Mouse (Mus musculus) neural tube, embryonic 15.5 days (tissue): ENCODE results near the gene Fuom. TPM values are rescaled to one million over a fixed set of nuclear protein-coding genes. Genes with fewer than 3 reads are reported as not detected.
A peak's percentile ranks its signal among the peaks of the same experiment; 100 is the strongest.

Experiments used
- ATAC-seq: fragments of 200-750 bp; cut with Nextera tagmentation; 2 replicates; pipeline ENCODE4 v1.8.0; 2017; ENCODE audit warnings: mild to moderate bottlenecking, moderate TSS enrichment, moderate library complexity; ENCODE audit not compliant: low FRiP score
- H3K27ac ChIP-seq: fragments of 300-500 bp; sonication (generic); replicated peaks from 2 replicates; pipeline ENCODE4 v1.5.1; 2015; ENCODE audit warnings: mild to moderate bottlenecking, inconsistent platforms
- H3K27me3 ChIP-seq: fragments of 300-500 bp; sonication (generic); replicated peaks from 2 replicates; pipeline ENCODE4 v1.6.1; 2015; ENCODE audit warnings: inconsistent platforms
- H3K36me3 ChIP-seq: fragments of 300-500 bp; sonication (generic); 2 replicates; pipeline ENCODE4 v1.6.1; 2015; ENCODE audit warnings: inconsistent platforms
- H3K4me1 ChIP-seq: fragments of 300-500 bp; sonication (generic); 2 replicates; pipeline ENCODE4 v1.6.1; 2015; ENCODE audit warnings: inconsistent platforms
- H3K4me2 ChIP-seq: fragments of 300-500 bp; sonication (generic); 2 replicates; pipeline ENCODE4 v1.6.1; 2015; ENCODE audit warnings: inconsistent platforms, mild to moderate bottlenecking, moderate library complexity
- H3K4me3 ChIP-seq: fragments of 300-500 bp; sonication (generic); replicated peaks from 2 replicates; pipeline ENCODE4 v1.5.1; 2015; ENCODE audit warnings: mild to moderate bottlenecking, inconsistent platforms
- H3K9ac ChIP-seq: fragments of 300-500 bp; sonication (generic); replicated peaks from 2 replicates; pipeline ENCODE4 v1.6.1; 2015; ENCODE audit warnings: mild to moderate bottlenecking, inconsistent platforms
- H3K9me3 ChIP-seq: fragments of 300-500 bp; sonication (generic); replicated peaks from 2 replicates; pipeline ENCODE4 v1.6.1; 2016; ENCODE audit warnings: inconsistent platforms
- WGBS: fragments of 180-500 bp; shearing (Covaris S2); methylation state at CpG from one replicate; pipeline ENCODE4 v1.1.7; 2015; ENCODE audit warnings: mixed read lengths; 5-methylcytosine and 5-hydroxymethylcytosine counted together
- polyA plus RNA-seq: library from polyadenylated mRNA; unstranded; fragments of >200 nt; fragmentation: Nextera tagmentation; extraction: Ambion mirVana; gene quantifications from 2 replicates; pipeline ENCODE4 v1.2.1, GENCODE M21; 2015

Gene Fuom
- polyA plus RNA-seq, 1 experiment from 2014 or later, result 51.2 TPM

DNA sequence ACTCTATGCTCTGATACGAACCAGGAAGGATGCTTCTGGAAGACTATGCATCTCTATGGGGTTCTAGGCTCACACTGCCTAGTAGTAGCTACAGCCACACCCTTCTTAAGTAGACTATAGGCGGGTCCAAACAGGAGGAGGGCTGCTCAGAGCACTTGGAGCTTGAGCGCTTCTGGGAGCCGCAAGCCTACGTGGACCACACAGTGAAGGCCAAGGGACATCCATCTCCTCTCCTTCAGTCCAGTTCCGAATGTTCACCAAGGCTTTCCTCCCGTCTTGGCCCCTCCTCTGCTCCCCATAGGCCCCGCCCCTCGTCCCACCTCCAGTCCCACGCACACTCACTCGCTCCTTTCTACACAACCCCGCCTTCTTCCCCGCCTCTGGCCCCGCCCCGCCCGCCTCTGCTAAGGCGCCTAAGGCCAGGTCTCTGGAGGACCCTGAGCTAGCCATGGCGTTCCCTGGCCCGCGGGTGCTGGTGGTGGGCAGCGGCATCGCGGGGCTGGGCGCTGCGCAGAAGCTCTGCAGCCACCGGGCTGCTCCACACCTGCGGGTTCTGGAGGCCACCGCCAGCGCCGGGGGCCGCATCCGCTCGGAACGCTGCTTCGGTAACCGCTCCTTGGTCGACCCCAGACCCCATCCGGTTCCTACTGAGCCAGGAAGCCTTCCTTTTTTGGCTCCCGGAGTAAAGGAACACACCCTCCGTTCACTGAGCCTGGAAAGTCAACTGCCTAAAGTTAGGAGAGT is 23.2 kb upstream of the Fuom start:
- H3K9me3 ChIP-seq, result no peaks in the 10 kb centered on the region
- H3K4me1 ChIP-seq, result peaks cover 15% of the 10 kb centered on the region
- WGBS, result under 1% methylated on average over 39 of the region's 40 CpGs
- peak overlapping the region; percentile 83 for H3K4me2 ChIP-seq
- H3K9ac ChIP-seq, result peak overlapping the region; percentile 75
- H3K36me3 ChIP-seq, result peaks cover 3% of the 10 kb centered on the region; the same call in 1 of the 2 replicates
- H3K27me3 ChIP-seq, result no peaks in the 10 kb centered on the region
- H3K4me3 ChIP-seq, result peak overlapping the region; percentile 73
- H3K27ac ChIP-seq, result peak overlapping the region; percentile 58
- peak; percentile 96 for ATAC-seq

- Histone ChIP-seq H3K9ac (no peak overlapping the region), H3K27me3 (no peaks in the 10 kb centered on the region), H3K36me3 (peaks cover 1% of the 10 kb centered on the region; the same call in 1 of the 2 replicates), H3K4me3 (no peak overlapping the region), H3K27ac (no peak overlapping the region), H3K4me1 (peaks cover 15% of the 10 kb centered on the region), H3K9me3 (no peaks in the 10 kb centered on the region), H3K4me2 (no peak overlapping the region)
- WGBS, result 97% methylated on average over 1 of the region's 1 CpGs
- no peak for ATAC-seq
Measured at GRCm38 (mm10) chr7:140124382-140124781, 22.1 kb upstream of the Fuom start.

- H3K9ac ChIP-seq, result no peak overlapping the region
- H3K4me1 ChIP-seq, result peaks cover 15% of the 10 kb centered on the region
- no peaks in the 10 kb centered on the region for H3K27me3 ChIP-seq
- H3K9me3 ChIP-seq, result no peaks in the 10 kb centered on the region
- no peaks in the 10 kb centered on the region for H3K36me3 ChIP-seq
- H3K4me3 ChIP-seq, result no peak overlapping the region
- ATAC-seq, result no peak
- WGBS, result 40% methylated on average over 4 of the region's 4 CpGs
- no peak overlapping the region for H3K27ac ChIP-seq
- H3K4me2 ChIP-seq, result no peak overlapping the region
Measured at GRCm38 (mm10) chr7:140122765-140123164, 20.5 kb upstream of the Fuom start.

DNA sequence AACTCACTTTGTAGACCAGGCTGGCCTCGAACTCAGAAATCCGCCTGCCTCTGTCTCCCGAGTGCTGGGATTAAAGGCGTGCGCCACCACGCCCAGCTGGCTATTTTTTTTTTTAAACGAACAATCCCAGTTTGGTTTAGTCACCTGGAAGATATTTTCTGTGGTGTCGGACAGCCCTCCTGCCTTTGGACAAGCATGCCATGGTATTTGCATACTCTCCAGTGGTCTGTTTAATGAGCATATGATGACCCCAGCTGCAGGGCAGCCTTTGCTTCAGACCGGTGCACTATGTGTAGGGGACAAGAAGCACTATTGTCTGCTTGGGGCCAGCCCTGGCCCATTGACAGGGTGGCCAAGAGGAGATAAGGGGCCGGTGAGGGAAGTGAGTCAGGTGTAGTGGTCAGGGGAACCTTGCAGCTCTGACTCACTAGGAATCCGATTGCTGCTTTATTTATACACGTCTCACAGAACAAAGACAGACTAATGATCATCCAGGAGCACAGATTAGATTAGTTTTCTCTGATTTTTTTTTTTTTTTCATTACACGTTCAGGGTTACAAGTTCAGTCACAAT is 19.2 kb upstream of the Fuom start:
- H3K4me1 ChIP-seq, result peaks cover 18% of the 10 kb centered on the region
- H3K9me3 ChIP-seq, result no peaks in the 10 kb centered on the region
- H3K4me2 ChIP-seq, result no peak overlapping the region
- H3K4me3 ChIP-seq, result no peak overlapping the region
- 73% methylated on average over 13 of the region's 13 CpGs for WGBS
- no peaks in the 10 kb centered on the region for H3K27me3 ChIP-seq
- ATAC-seq, result no peak
- no peak overlapping the region for H3K27ac ChIP-seq
- H3K9ac ChIP-seq, result no peak overlapping the region
- no peaks in the 10 kb centered on the region for H3K36me3 ChIP-seq

- ATAC-seq, result no peak
Measured at GRCm38 (mm10) chr7:140120484-140120883, 18.2 kb upstream of the Fuom start.

GRCm38 (mm10) chr7:140116329-140117054 is 14.3 kb upstream of the Fuom start, which contains the start of gene Echs1:
Gene Echs1 (minus strand): TSS chr7:140116476.
- Histone ChIP-seq H3K4me2 (peak within 1 kb of the TSS; percentile 90), H3K27me3 (no peaks in the 10 kb centered on the region), H3K4me1 (peaks cover 21% of the 10 kb centered on the region), H3K36me3 (peaks cover 14% of the 10 kb centered on the region; the same call in 1 of the 2 replicates), H3K4me3 (peak within 1 kb of the TSS; percentile 78), H3K9ac (peak within 1 kb of the TSS; percentile 86), H3K27ac (peak within 1 kb of the TSS; percentile 89), H3K9me3 (no peaks in the 10 kb centered on the region)
- 4% methylated on average over 28 of the region's 28 CpGs for WGBS
- peak; percentile 93 for ATAC-seq

More at GRCm38 (mm10) chr7:140120484-140120883, 18.2 kb upstream of the Fuom start:
- Histone ChIP-seq H3K27me3 (no peaks in the 10 kb centered on the region), H3K4me1 (peaks cover 18% of the 10 kb centered on the region), H3K9ac (no peak overlapping the region), H3K4me3 (no peak overlapping the region), H3K9me3 (no peaks in the 10 kb centered on the region), H3K4me2 (no peak overlapping the region), H3K27ac (no peak overlapping the region), H3K36me3 (no peaks in the 10 kb centered on the region)
- 92% methylated on average over 2 of the region's 2 CpGs for WGBS

DNA sequence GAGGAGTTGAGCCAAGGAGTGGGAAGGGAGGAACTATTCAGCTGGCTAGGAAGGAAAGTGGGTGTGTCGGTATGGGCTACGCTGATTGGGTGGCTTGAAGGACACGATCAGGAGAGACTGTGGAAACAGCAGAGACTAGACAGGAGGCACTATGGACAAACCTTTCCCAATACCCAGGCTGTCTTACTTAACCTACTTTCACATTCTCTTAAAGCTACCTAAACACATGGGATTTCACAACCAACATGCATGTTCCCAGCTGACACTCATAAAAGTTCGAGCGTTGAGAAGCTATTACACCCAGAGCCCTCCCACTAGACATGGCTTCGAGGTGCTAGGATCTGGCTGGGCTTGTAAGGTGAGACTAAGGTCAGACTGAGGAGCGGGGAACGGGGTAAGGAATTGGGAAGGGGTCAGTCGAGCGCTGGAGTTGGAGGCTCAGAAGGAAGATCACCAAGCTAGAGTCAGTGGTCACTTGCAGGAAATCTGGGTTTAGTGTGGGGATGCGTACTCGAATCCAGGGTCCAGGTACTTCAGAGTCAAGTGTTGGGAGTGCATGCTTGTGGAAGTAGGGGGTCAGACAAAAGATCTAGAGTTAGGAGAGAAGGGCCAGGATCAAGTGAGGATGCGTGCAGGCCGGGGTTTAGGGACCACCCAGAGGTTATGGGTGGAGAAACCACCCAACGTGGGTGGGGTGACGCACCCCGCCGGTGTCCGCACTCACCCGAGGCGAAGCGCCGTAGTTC is 13.5 kb upstream of the Fuom start, which contains the start of gene Paox:
Paox (plus strand) TSS at position 217 of the 746 bp plus-strand sequence.
- ATAC-seq, result peak; percentile 77
- WGBS, result 2% methylated on average over 23 of the region's 23 CpGs

DNA sequence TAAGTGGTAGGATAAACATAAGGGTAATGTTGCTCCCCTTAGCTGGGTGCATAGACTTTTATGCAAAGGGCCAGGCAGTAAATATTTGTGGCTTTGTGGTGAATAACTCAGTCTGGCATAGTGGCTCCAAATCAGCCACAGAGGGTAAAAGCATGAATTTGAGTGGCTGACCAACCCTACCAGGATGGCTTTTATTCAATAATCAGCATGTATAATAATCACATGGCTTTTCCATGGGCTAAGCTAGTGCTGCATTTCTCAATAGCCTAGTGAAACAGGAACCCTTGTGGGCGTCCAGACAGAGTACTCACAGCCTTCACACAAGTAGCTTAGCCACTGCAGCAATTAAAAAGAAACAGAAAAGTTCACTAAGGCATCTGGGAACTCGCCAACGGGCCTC is 9.7 kb upstream of the Fuom start:
- peaks cover 57% of the 10 kb centered on the region for H3K36me3 ChIP-seq
- no peak overlapping the region for H3K4me3 ChIP-seq
- no peaks in the 10 kb centered on the region for H3K27me3 ChIP-seq
- H3K4me1 ChIP-seq, result peaks cover 16% of the 10 kb centered on the region
- no peak overlapping the region for H3K27ac ChIP-seq
- H3K4me2 ChIP-seq, result no peak overlapping the region
- no peak overlapping the region for H3K9ac ChIP-seq
- H3K9me3 ChIP-seq, result no peaks in the 10 kb centered on the region
- 64% methylated on average over 3 of the region's 3 CpGs for WGBS
- no peak for ATAC-seq

More for the DNA sequence above, 13.5 kb upstream of the Fuom start, which contains the start of gene Paox:
- H3K4me3 ChIP-seq, result peak within 1 kb of the TSS; percentile 78
- H3K36me3 ChIP-seq, result peaks cover 20% of the 10 kb centered on the region
- H3K27ac ChIP-seq, result peak within 1 kb of the TSS; percentile 89
- H3K9ac ChIP-seq, result peak within 1 kb of the TSS; percentile 86
- H3K27me3 ChIP-seq, result no peaks in the 10 kb centered on the region
- H3K4me2 ChIP-seq, result peak within 1 kb of the TSS; percentile 90
- peaks cover 21% of the 10 kb centered on the region for H3K4me1 ChIP-seq
- no peaks in the 10 kb centered on the region for H3K9me3 ChIP-seq

DNA sequence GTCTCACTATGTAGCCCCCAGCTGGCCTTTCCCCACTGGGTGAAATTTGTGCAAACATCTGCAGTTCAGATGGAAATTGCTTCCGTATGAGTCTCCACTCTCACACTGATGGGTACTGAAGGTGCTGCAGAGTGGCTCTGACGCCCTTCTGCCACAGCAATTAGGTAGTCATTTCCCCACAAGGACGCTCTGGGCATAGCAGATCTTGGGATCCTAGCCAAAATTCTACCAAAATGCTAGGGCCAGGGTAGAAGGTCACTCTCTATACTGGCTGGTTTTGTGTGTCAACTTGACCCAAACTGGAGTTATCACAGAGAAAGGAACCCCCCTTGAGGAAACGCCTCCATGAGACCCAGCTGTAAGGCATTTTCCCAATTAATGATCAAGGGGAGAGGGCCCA is 1.8 kb upstream of the Fuom start:
- H3K9ac ChIP-seq, result no peak overlapping the region
- peaks cover 37% of the 10 kb centered on the region for H3K36me3 ChIP-seq
- H3K27ac ChIP-seq, result no peak overlapping the region
- H3K27me3 ChIP-seq, result no peaks in the 10 kb centered on the region
- H3K4me2 ChIP-seq, result no peak overlapping the region
- 81% methylated on average over 4 of the region's 4 CpGs for WGBS
- ATAC-seq, result no peak
- peaks cover 14% of the 10 kb centered on the region for H3K4me1 ChIP-seq
- H3K4me3 ChIP-seq, result no peak overlapping the region
- H3K9me3 ChIP-seq, result no peaks in the 10 kb centered on the region

GRCm38 (mm10) chr7:140101498-140101897 is 743 bp downstream of the Fuom start:
- Histone ChIP-seq H3K9me3 (no peaks in the 10 kb centered on the region), H3K27me3 (no peaks in the 10 kb centered on the region), H3K4me3 (peak overlapping the region; percentile 44), H3K4me2 (peak overlapping the region; percentile 67), H3K4me1 (peaks cover 14% of the 10 kb centered on the region), H3K36me3 (peaks cover 15% of the 10 kb centered on the region), H3K27ac (no peak overlapping the region), H3K9ac (peak overlapping the region; percentile 56)
- WGBS, result 80% methylated on average over 10 of the region's 10 CpGs
- ATAC-seq, result peak; percentile 48

DNA sequence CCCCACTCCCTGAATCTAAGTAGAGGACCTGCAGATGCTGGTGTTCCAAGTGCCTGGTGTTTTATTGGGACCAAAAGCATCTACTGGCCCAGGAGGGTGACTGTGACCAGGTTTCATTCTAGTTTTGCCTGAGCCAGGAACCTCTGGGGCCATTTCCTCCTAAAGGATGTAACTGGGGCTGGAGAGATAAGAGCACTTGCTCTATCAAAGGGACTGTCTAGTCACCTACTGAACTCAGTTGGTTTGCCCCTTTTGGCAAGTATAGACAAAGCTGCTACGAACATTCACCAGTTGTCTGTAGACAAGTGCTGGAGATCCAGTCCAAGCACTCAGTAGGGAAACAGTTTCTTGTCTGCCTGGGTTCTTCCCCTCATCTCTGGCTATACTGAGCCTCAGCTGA is 3.8 kb downstream of the Fuom start:
- 93% methylated on average over 1 of the region's 1 CpGs for WGBS
- H3K9ac ChIP-seq, result no peak overlapping the region
- ATAC-seq, result no peak
- no peaks in the 10 kb centered on the region for H3K9me3 ChIP-seq
- peaks cover 2% of the 10 kb centered on the region for H3K36me3 ChIP-seq
- H3K4me3 ChIP-seq, result no peak overlapping the region
- no peak overlapping the region for H3K4me2 ChIP-seq
- H3K27ac ChIP-seq, result no peak overlapping the region
- H3K27me3 ChIP-seq, result no peaks in the 10 kb centered on the region
- H3K4me1 ChIP-seq, result peaks cover 14% of the 10 kb centered on the region
